Mouse (Mus musculus) kidney, adult 2 months (tissue): ENCODE results near the gene Cdk5rap2.

ENCODE experiments used
- CTCF ChIP-seq: fragments of 200-500 bp; conservative IDR thresholded peaks from 2 replicates; pipeline ENCODE4 v1.5.1; 2011; ENCODE audit warnings: low read depth, mild to moderate bottlenecking, control low read depth, low read length, moderate library complexity, mixed read lengths; ENCODE audit not compliant: insufficient read depth, insufficient read length
- POLR2A ChIP-seq: fragments of 200-500 bp; IDR thresholded peaks from one replicate; pipeline ENCODE4 v1.6.1; 2011; ENCODE audit warnings: low read depth, low read length, control low read depth

DNA sequence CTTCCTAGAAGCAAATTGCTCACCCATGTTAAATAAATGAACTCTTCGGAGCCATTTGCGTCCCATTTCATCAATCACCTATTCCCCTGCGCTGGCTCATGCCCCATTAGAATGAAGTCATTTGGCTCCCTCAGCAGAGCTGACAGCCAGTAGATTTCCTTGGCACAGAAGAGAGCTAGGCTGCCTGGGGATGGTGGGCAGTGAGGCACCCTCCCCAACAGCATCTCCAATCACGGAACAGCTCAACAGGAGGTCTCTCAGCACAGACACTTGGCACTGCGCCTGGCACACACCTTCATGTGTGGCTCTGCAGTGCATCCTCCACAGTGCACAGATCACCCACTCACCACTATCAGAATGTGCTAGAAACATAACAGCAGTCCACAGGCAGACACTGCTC lies 98.7 kb downstream of the Cdk5rap2 start:
- no peak for TF ChIP-seq POLR2A
- TF ChIP-seq CTCF, result no peak
